Mouse (Mus musculus): ENCODE data around the gene Apobec1.

DNA sequence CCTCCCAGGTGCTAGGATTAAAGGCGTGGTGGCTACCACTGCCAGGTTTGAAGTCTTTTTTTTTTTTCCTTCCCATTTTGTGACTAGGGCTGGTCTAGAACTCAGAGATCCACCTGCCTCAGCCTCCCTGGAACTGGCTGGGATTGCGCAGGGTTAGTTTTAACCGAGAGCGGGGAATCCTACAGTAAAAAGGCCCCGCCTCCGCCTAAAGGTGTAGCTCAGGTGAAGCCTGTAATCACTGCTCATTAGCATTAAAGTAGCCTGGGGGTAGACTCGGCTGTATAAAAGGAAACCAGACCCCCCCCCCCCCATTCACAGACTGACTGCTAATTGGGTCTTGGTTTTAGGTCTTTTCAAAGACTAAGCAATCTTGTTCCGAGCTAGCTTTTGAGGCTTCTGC lies 23.9 kb upstream of the Apobec1 start, which contains the start of gene Dppa3:
- no peak for TF ChIP-seq EP300 (IDR thresholded peaks at IDR 0.05)
- no peak for TF ChIP-seq CTCF (IDR thresholded peaks at IDR 0.05)
